Mouse (Mus musculus) bone marrow macrophage, adult 2 months (primary cell): Measurements from ENCODE around the gene Sox11. TPM values are rescaled to one million over a fixed set of nuclear protein-coding genes. Genes with fewer than 3 reads are reported as not detected.

Experiments used
- H3K27ac ChIP-seq: 2 replicates; pipeline ENCODE4 v1.5.1; 2012; ENCODE audit warnings: low read depth, low read length; ENCODE audit not compliant: insufficient read depth
- H3K4me1 ChIP-seq: 2 replicates; pipeline ENCODE4 v1.6.1; 2012; ENCODE audit warnings: low read length; ENCODE audit not compliant: control insufficient read depth, insufficient read depth
- H3K4me3 ChIP-seq: 2 replicates; pipeline ENCODE4 v1.5.1; 2012; ENCODE audit warnings: mild to moderate bottlenecking, low read length, moderate library complexity; ENCODE audit not compliant: insufficient read depth
- CTCF ChIP-seq: IDR thresholded peaks from 2 replicates; pipeline ENCODE4 v1.5.1; 2012; ENCODE audit warnings: low read depth, mild to moderate bottlenecking, low read length, moderate library complexity
- POLR2A ChIP-seq: IDR thresholded peaks from 2 replicates; pipeline ENCODE4 v1.6.1; 2012; ENCODE audit warnings: mild to moderate bottlenecking, low read depth, low read length, borderline replicate concordance
- polyA plus RNA-seq: library from polyadenylated mRNA; stranded (reverse); fragments of >200 nt; gene quantifications from 2 replicates; pipeline ENCODE4 v1.2.4, GENCODE M21; 2012; ENCODE audit not compliant: missing spikeins, insufficient read depth, insufficient read length

Gene Sox11
- polyA plus RNA-seq, 1 experiment: not detected

DNA sequence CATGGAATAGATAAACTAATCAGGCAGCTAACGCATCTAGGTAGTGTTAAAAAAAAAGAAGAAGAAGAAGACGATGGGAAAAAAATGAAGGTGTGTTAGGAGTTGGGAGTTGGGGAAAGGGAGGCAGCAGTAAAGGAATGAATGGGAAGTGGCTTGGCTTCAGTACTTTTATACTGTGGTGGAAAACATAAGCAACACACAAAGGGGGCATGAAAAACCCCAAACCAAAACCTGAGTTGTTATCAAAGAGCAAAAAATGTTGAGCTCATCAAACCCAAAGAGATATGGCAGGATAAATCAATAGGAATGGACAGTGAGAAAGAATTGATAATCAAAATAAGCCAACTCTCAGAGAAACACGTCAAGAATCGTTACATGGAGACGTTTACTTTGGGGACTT is 5.6 kb downstream of the Sox11 start:
- Histone ChIP-seq H3K27ac (no peak overlapping the region), H3K4me1 (no peaks in the 10 kb centered on the region)
- TF ChIP-seq POLR2A (no peak), CTCF (no peak)

DNA sequence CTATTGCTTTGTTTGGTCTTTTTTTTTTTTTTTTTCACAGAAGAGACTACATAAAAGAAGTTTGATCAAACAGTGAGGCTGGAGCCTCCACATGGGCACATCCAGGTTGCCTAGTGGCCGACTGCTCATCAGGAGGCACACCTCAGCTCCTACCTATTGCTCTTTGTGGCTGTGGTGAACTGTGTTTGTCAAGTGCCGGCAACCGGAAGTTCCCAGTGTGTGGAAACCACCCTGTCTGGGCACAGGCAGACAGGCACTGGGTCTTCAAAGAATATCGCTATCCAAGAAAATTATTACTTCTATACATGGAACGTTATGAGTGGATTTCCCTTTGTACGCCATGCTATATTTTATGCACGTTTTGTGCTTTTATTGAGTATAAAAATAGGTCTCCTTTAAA is 6.0 kb downstream of the Sox11 start:
- no peak overlapping the region for H3K27ac ChIP-seq

More for the DNA sequence above, 5.6 kb downstream of the Sox11 start:
- H3K4me3 ChIP-seq: no peak overlapping the region

GRCm38 (mm10) chr12:27335356-27336055 is 6.9 kb downstream of the Sox11 start:
- TF ChIP-seq POLR2A: no peak
- TF ChIP-seq CTCF: no peak
- H3K4me1 ChIP-seq: no peaks in the 10 kb centered on the region
- H3K27ac ChIP-seq: no peak overlapping the region
- no peak overlapping the region for H3K4me3 ChIP-seq

More for the DNA sequence above, 6.0 kb downstream of the Sox11 start:
- no peak for TF ChIP-seq CTCF
- no peak for TF ChIP-seq POLR2A
- H3K4me1 ChIP-seq: no peaks in the 10 kb centered on the region
- H3K4me3 ChIP-seq: no peak overlapping the region

DNA sequence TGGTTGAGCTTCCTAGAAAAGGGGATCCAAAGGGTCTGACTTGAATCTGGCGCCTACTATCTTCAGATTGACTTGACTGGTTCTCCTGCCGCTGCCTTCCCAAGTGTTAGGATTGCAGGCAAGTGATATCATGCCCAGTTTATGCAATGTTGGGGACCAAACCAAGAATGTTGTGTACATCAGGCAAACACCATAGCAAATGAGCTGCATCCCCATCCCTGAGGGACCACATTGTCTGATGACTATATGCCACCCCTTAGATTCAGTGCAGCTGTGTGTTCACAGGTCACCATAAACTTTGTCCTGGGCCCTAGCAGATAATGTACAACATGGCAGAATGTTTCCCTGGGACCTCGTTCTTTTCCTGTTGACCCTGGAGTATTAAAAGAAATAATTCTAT is 8.8 kb downstream of the Sox11 start:
- H3K4me1 ChIP-seq: no peaks in the 10 kb centered on the region
- H3K27ac ChIP-seq: no peak overlapping the region
- H3K4me3 ChIP-seq: no peak overlapping the region
- TF ChIP-seq POLR2A: no peak
- TF ChIP-seq CTCF: no peak

DNA sequence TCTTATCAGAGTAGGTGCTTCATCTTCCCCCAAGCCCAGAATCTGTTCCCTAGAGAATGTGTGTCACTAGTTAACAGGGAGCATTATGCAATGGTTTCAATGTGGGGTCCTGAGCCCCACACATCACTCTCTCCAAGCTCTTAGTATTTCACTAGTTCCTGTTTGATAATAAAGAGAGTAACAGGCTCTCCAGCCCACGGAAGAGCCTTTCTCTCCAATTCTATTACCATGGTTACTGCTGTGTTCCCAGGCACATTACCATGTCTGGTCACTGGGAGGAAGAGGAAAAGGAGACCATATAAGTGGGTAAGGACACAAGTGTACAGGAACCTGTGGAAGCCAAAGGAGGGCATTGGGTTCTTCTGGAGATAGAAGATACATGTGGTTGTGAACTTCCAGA is 19.0 kb downstream of the Sox11 start:
- Histone ChIP-seq H3K4me1 (no peaks in the 10 kb centered on the region), H3K27ac (no peak overlapping the region), H3K4me3 (no peak overlapping the region)
- no peak for TF ChIP-seq CTCF
- no peak for TF ChIP-seq POLR2A

- TF ChIP-seq POLR2A (no peak), CTCF (no peak)
- H3K4me3 ChIP-seq: no peak overlapping the region
Observed at GRCm38 (mm10) chr12:27320705-27321104, 21.7 kb downstream of the Sox11 start.

DNA sequence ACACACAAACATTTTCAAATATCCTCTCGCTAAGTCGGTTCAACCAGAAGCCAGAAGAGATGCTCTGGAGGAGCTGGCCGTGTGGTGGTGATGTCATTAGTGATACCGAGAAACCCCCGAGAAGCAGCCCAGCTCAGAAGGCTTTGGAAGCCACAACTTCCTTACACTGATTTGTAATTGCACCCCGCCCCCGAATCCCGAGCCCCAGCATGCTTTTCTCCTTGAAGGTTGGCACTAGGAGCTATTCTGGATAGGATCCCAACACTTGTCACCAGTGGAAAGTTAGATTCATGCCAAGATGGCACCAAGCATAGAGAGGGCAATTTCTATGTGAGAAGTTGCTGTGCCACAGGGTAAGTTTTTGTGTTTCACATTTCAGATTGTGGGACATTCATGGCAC is 29.4 kb downstream of the Sox11 start:
- H3K4me1 ChIP-seq: no peaks in the 10 kb centered on the region
- no peak overlapping the region for H3K4me3 ChIP-seq
- TF ChIP-seq CTCF: no peak
- TF ChIP-seq POLR2A: no peak
- no peak overlapping the region for H3K27ac ChIP-seq

More at GRCm38 (mm10) chr12:27320705-27321104, 21.7 kb downstream of the Sox11 start:
- H3K4me1 ChIP-seq: no peaks in the 10 kb centered on the region
- H3K27ac ChIP-seq: no peak overlapping the region

DNA sequence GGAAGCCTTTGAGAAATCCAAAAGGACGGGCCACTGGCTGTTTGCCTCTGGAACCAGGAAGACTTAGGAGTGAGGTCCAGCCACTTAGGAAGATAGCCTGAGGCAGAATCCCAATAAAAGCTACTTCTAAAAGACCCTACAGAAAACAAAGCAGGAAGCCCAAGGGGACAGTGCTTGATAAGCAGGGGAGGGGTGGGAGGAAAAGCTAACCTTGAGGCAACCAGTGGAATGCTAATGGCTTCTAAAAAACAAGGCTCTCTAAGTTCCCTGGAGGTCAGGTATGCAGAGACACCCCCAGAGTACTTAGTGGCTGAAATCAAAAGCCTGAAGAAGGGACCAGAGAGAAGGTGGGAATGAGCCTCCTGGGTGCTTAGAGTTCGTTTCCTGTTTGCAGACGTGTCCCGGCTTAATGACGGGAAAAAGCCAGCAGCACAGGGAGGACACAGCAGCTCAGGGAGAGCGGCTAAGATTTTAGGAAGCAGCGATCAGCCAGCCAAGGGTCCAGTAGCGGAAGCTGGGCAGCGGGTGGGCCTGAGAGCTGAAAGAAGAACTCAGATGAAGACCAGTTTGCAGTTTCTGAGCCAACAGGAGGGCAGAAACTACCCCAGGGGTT is 30.4 kb downstream of the Sox11 start:
- no peak overlapping the region for H3K4me3 ChIP-seq
- no peak overlapping the region for H3K27ac ChIP-seq
- TF ChIP-seq POLR2A: no peak
- no peaks in the 10 kb centered on the region for H3K4me1 ChIP-seq

DNA sequence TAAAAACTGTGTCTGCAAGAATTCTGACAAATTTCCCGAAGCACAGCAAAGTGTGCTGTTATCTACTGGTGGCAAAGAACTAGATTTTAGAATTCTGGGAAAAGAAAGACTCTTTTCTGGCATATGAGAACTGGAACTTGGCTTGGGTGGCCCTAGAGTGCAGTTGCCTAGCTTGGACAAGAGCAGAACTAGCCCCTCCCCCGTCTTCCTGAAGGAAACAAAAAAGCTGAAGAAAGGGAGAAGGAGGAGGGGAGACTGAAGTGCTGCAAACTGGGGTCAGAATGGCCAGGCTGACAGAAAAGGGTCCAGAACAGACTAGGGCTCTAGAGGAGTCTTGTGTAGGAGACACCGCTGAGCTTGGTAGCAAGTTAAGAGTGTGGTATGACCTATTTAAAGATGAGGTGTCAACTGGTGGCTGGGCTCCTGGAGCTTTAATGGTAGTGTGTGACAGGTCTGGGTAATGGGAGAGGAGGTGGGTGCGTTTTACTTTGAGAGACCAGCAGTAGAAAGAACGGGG is 31.0 kb downstream of the Sox11 start:
- Histone ChIP-seq H3K4me3 (no peak overlapping the region), H3K27ac (no peak overlapping the region), H3K4me1 (no peaks in the 10 kb centered on the region)
- TF ChIP-seq CTCF (no peak), POLR2A (no peak)

- Histone ChIP-seq H3K4me3 (no peak overlapping the region), H3K27ac (no peak overlapping the region), H3K4me1 (no peaks in the 10 kb centered on the region)
- no peak for TF ChIP-seq POLR2A
- no peak for TF ChIP-seq CTCF
Observed at GRCm38 (mm10) chr12:27310703-27311102, 31.7 kb downstream of the Sox11 start.
